Mouse (Mus musculus) midbrain, postnatal 0 days (tissue): ENCODE measurements at regions not wholly inside any gene's neighbourhood (a gene's known extent, or its start where the extent isn't known, plus 50 kb on each side); places are given as distances from the start of the nearest gene placed in this dataset.

Source experiments
- ATAC-seq: fragments of 200-750 bp; cut with Nextera tagmentation; 2 replicates; pipeline ENCODE4 v1.8.0; 2017; ENCODE audit warnings: moderate number of reproducible peaks, mild to moderate bottlenecking, moderate TSS enrichment, moderate library complexity; ENCODE audit not compliant: low FRiP score
- DNase-seq: peaks from one replicate; pipeline ENCODE4 v3.0.0-alpha.2; 2015; ENCODE audit warnings: low spot score
- H3K27ac ChIP-seq: fragments of 300-500 bp; sonication (generic); 2 replicates; pipeline ENCODE4 v1.5.1; 2014; ENCODE audit warnings: low read depth, mild to moderate bottlenecking, low read length, mixed read lengths
- H3K27me3 ChIP-seq: fragments of 300-500 bp; sonication (generic); 2 replicates; pipeline ENCODE4 v1.6.1; 2014; ENCODE audit warnings: low read length, control low read depth, mixed read lengths; ENCODE audit not compliant: insufficient read depth
- H3K36me3 ChIP-seq: fragments of 300-500 bp; sonication (generic); 2 replicates; pipeline ENCODE4 v1.6.1; 2014; ENCODE audit warnings: low read length, control low read depth, mixed read lengths; ENCODE audit not compliant: insufficient read depth
- H3K4me1 ChIP-seq: fragments of 300-500 bp; sonication (generic); 2 replicates; pipeline ENCODE4 v1.6.1; 2014; ENCODE audit warnings: mild to moderate bottlenecking, control low read depth, antibody characterized with exemption, low read length, mixed read lengths; ENCODE audit not compliant: insufficient read depth
- H3K4me2 ChIP-seq: fragments of 300-500 bp; sonication (generic); 2 replicates; pipeline ENCODE4 v1.6.1; 2014; ENCODE audit warnings: low read depth, mild to moderate bottlenecking, low read length, mixed read lengths; ENCODE audit not compliant: poor library complexity, severe bottlenecking
- H3K4me3 ChIP-seq: fragments of 300-500 bp; sonication (generic); 2 replicates; pipeline ENCODE4 v1.5.1; 2014; ENCODE audit warnings: low read depth, mild to moderate bottlenecking, low read length, moderate library complexity
- H3K9ac ChIP-seq: fragments of 300-500 bp; sonication (generic); replicated peaks from 2 replicates; pipeline ENCODE4 v1.6.1; 2014; ENCODE audit warnings: mild to moderate bottlenecking, low read length, moderate library complexity, mixed read lengths; ENCODE audit not compliant: poor library complexity, severe bottlenecking
- H3K9me3 ChIP-seq: fragments of 300-500 bp; sonication (generic); 2 replicates; pipeline ENCODE4 v1.6.1; 2016; ENCODE audit warnings: low read length, control low read depth
- CTCF ChIP-seq: IDR thresholded peaks from 2 replicates; pipeline ENCODE4 v1.5.1; 2016; ENCODE audit warnings: antibody characterized with exemption, mild to moderate bottlenecking
- WGBS: fragments of 180-500 bp; shearing (Covaris S2); extraction: QIAGEN DNeasy Blood & Tissue Kit; methylation state at CpG from one replicate; pipeline ENCODE4 v1.1.7; 2014; 5-methylcytosine and 5-hydroxymethylcytosine counted together

DNA sequence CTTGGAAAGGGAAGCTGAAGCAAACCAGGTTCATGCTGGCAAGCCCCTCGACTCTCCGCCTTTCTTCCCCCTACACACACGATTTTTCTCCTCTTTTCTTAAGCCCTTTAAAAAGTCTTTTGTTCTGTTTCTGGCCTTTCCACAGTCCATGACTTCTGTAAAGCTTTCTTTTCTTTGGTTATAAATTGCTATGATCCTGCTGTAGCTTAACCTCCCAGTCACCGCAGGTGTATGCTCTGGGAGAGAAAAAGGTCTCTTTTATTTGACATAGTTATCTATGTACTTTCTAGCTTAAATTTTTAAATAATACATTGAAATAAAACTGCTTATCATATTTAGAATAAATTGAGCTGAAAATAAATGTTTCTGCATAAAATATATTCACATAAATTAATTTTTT is 813.0 kb downstream of the Slitrk6 start:
- no peaks in the 10 kb centered on the region for H3K4me1 ChIP-seq
- TF ChIP-seq CTCF = no peak
- no peaks in the 10 kb centered on the region for H3K27me3 ChIP-seq
- no peak overlapping the region for H3K4me2 ChIP-seq
- DNase-seq (no peak), ATAC-seq (no peak)
- 54% methylated on average over 4 of the region's 4 CpGs for WGBS
- H3K4me3 ChIP-seq = no peak overlapping the region
- H3K9ac ChIP-seq = no peak overlapping the region
- no peaks in the 10 kb centered on the region for H3K36me3 ChIP-seq
- no peaks in the 10 kb centered on the region for H3K9me3 ChIP-seq
- H3K27ac ChIP-seq = no peak overlapping the region

DNA sequence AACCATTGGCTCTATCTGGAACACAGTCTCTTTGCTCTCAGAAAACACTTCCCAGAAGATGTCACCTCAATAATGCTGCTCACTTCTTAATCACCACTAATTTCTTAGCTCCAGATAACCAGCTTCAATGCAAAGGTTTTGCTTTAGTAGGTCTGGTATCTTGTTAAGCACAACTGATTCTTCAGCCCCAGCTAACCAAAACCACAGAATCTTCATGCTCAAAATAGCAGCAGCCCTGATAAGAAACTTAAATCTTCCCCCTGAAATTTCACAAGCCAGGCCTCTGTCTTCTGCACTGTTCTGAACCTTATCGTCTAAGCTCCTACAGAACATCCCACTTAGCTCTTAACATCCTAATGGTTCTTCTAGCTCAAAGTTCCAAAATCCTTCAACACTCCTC is 813.8 kb downstream of the Slitrk6 start:
- DNase-seq = no peak
- Histone ChIP-seq H3K9me3 (no peaks in the 10 kb centered on the region), H3K27me3 (no peaks in the 10 kb centered on the region), H3K4me2 (no peak overlapping the region), H3K4me3 (no peak overlapping the region), H3K36me3 (no peaks in the 10 kb centered on the region), H3K27ac (no peak overlapping the region), H3K4me1 (no peaks in the 10 kb centered on the region), H3K9ac (no peak overlapping the region)
- 87% methylated on average over 1 of the region's 1 CpGs for WGBS
- no peak for ATAC-seq
- no peak for TF ChIP-seq CTCF

DNA sequence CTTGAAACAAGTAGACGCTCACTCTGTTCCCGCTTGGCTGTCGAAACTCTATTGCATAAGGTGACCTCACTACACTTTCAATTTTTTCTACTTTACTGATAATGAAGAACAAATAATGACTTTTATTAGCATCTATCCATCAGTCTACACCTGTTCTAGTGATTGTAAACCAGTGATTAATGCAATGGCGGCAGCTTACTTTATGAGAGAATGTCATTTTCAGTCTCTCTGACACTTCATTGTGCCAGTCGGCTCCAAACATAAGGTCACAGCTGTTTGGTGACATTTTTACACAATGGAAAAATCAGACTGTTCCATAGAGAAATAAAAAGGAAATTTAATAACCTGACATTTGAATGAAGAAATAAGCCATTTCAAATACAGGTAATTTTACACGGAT is 817.5 kb downstream of the Slitrk6 start:
- Histone ChIP-seq H3K27ac (no peak overlapping the region), H3K4me3 (no peak overlapping the region), H3K9me3 (no peaks in the 10 kb centered on the region), H3K36me3 (no peaks in the 10 kb centered on the region), H3K9ac (no peak overlapping the region), H3K4me1 (no peaks in the 10 kb centered on the region), H3K4me2 (no peak overlapping the region), H3K27me3 (no peaks in the 10 kb centered on the region)
- no peak for DNase-seq
- no peak for ATAC-seq
- 81% methylated on average over 6 of the region's 6 CpGs for WGBS
- no peak for TF ChIP-seq CTCF

DNA sequence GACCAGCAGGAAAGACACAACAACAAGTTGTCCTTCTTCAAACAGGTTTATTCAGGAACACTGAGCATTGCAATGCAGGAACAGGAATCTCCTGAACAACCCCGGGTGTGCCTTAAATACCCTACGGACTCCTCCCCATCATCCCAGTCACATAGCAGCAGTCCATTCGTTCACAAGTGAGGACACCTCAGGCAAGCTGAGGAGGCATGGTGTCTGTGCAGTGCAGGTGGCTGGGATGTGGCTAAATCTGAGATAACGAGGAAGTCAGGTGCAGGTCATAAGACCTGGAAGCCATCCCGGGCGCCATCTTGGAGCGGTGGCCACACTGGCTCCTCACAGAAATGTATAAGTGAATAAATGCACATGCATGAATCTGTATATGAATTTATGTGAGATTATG is 826.0 kb downstream of the Slitrk6 start:
- Histone ChIP-seq H3K36me3 (no peaks in the 10 kb centered on the region), H3K4me3 (no peak overlapping the region), H3K4me1 (no peaks in the 10 kb centered on the region), H3K9ac (no peak overlapping the region), H3K4me2 (no peak overlapping the region), H3K27ac (no peak overlapping the region), H3K27me3 (no peaks in the 10 kb centered on the region), H3K9me3 (no peaks in the 10 kb centered on the region)
- 91% methylated on average over 7 of the region's 7 CpGs for WGBS
- DNase-seq (no peak), ATAC-seq (no peak)
- no peak for TF ChIP-seq CTCF

DNA sequence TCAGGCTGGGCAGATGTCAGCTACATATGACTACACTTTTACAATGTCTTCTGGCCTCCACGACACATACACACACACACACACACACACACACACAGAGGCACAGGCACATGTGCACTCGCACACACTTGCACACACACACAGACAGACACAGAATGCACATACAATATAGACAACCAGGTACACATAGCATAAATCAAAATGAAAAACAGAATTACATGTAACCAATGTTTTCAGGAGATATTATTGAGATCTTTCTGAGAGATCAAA is 863.1 kb downstream of the Slitrk6 start:
- WGBS = 87% methylated on average over 2 of the region's 2 CpGs
- H3K27ac ChIP-seq = no peak overlapping the region
- H3K4me1 ChIP-seq = no peaks in the 10 kb centered on the region
- H3K9ac ChIP-seq = no peak overlapping the region
- no peak for DNase-seq
- no peak for ATAC-seq
- no peaks in the 10 kb centered on the region for H3K27me3 ChIP-seq
- TF ChIP-seq CTCF = no peak
- no peak overlapping the region for H3K4me2 ChIP-seq
- H3K4me3 ChIP-seq = no peak overlapping the region
- H3K9me3 ChIP-seq = no peaks in the 10 kb centered on the region
- no peaks in the 10 kb centered on the region for H3K36me3 ChIP-seq

DNA sequence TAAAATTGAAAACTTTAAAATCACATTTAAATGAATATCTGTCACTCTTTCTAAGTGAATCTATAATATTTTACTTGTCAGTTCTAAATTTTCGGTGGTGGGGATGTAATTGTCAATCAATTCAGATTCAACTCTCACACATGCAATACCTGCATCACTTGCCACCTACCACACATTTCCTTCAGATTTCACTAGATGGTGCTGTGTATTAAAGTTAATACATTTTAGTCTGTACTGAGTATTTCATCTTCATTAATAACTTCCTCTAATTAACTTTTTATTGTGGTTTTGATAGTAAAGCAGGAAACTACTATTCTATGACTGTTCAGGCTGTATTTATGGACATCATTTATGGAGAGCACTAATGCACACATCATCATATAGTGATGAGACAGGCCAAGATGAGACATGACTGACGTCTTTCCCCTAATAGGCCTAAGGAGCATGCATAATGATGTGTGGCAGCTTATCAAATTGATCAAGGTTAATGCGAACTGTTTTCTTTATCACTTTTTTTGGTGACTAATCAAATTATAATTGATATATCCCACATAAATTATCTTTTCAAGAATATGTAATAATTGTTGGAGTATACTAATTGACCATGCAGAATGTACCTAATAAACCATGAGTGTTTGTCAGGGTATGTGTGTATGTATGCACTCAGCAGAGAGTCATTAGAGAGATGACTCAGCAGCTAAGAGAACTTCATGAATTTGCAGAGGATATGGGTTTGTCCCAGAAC is 863.6 kb downstream of the Slitrk6 start:
- H3K27me3 ChIP-seq = no peaks in the 10 kb centered on the region
- H3K4me3 ChIP-seq = no peak overlapping the region
- no peak overlapping the region for H3K9ac ChIP-seq
- DNase-seq (peak; percentile 53), ATAC-seq (no peak)
- no peak overlapping the region for H3K27ac ChIP-seq
- 65% methylated on average over 3 of the region's 3 CpGs for WGBS
- no peak overlapping the region for H3K4me2 ChIP-seq
- no peaks in the 10 kb centered on the region for H3K9me3 ChIP-seq
- H3K36me3 ChIP-seq = no peaks in the 10 kb centered on the region
- TF ChIP-seq CTCF = peak; percentile 80
- no peaks in the 10 kb centered on the region for H3K4me1 ChIP-seq
